Mouse (Mus musculus) hindbrain, embryonic 13.5 days (tissue): ENCODE measurements around the gene Rln1. TPM values are rescaled to one million over a fixed set of nuclear protein-coding genes. Genes with fewer than 3 reads are reported as not detected.

Experiments used
- ATAC-seq: fragments of 200-750 bp; cut with Nextera tagmentation; 2 replicates; pipeline ENCODE4 v1.8.0; 2017; ENCODE audit warnings: moderate TSS enrichment; ENCODE audit not compliant: low FRiP score
- H3K27ac ChIP-seq: fragments of 300-500 bp; sonication (generic); 2 replicates; pipeline ENCODE4 v1.5.1; 2015; ENCODE audit warnings: inconsistent platforms, mild to moderate bottlenecking, moderate library complexity
- H3K27me3 ChIP-seq: fragments of 300-500 bp; sonication (generic); 2 replicates; pipeline ENCODE4 v1.6.1; 2015; ENCODE audit warnings: mild to moderate bottlenecking, inconsistent platforms
- H3K36me3 ChIP-seq: fragments of 300-500 bp; sonication (generic); 2 replicates; pipeline ENCODE4 v1.6.1; 2015; ENCODE audit warnings: mild to moderate bottlenecking, inconsistent platforms
- H3K4me1 ChIP-seq: fragments of 300-500 bp; sonication (generic); replicated peaks from 2 replicates; pipeline ENCODE4 v1.6.1; 2015; ENCODE audit warnings: inconsistent platforms
- H3K4me2 ChIP-seq: fragments of 300-500 bp; sonication (generic); 2 replicates; pipeline ENCODE4 v1.6.1; 2015; ENCODE audit warnings: inconsistent platforms, mild to moderate bottlenecking, moderate library complexity
- H3K4me3 ChIP-seq: fragments of 300-500 bp; sonication (generic); 2 replicates; pipeline ENCODE4 v1.5.1; 2015; ENCODE audit warnings: mild to moderate bottlenecking, inconsistent platforms
- H3K9ac ChIP-seq: fragments of 300-500 bp; sonication (generic); 2 replicates; pipeline ENCODE4 v1.6.1; 2015; ENCODE audit warnings: mild to moderate bottlenecking, inconsistent platforms
- H3K9me3 ChIP-seq: fragments of 300-500 bp; sonication (generic); 2 replicates; pipeline ENCODE4 v1.6.1; 2016; ENCODE audit warnings: inconsistent platforms
- WGBS: fragments of 180-500 bp; shearing (Covaris S2); methylation state at CpG from one replicate; pipeline ENCODE4 v1.1.7; 2015; 5-methylcytosine and 5-hydroxymethylcytosine counted together
- polyA plus RNA-seq: library from polyadenylated mRNA; unstranded; fragments of >200 nt; fragmentation: Nextera tagmentation; extraction: Ambion mirVana; gene quantifications from 2 replicates; pipeline ENCODE4 v1.2.1, GENCODE M21; 2015

The Rln1 gene
- polyA plus RNA-seq, 1 experiment from 2014 or later, result 2.3 TPM

DNA sequence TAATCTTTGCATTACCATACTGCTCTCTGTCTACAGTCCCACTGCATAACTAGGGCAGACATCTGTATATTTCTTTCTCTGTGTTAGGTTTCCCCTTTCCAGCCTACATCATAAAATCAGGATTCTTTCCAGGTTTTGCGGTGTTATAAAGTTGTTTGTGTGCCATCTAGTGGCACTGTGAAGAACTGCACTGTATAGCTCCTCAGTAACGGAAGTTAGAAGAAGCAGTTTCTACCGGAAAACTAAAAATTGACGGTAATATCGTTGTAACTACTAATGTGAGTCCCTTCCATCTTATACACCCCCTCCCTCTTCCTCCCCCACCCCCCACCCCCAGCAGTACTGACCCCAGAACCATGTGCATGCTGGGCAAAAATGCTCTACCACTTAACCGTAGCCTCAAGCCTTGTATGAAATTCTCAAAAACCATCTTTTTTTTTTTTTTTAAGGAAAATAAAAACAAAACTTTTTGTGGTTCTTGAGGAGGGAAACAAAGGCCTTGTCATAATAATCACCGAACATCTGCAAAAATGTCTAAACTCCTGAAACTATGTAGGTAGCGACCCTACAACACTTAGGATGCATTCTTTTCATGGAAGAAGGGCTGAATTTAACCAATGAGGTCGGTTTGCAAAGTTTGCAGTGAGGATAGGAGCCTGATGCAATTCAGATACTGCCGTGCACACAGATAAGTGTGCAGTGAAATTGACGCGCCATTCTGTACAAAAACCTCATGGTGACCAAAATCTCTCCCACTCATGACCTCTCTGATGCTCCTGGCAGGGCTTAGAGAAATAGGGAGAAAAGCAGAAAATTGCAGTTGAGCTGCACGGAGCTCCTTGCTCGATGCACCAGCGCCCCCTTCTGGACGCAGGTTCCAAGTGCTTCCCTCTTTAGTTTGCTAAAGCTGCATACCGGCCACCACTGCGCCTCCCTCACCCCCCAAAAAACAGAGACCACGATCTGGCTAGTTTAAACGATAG lies 20.7 kb upstream of the Rln1 start:
- H3K9ac ChIP-seq, result no peak overlapping the region

DNA sequence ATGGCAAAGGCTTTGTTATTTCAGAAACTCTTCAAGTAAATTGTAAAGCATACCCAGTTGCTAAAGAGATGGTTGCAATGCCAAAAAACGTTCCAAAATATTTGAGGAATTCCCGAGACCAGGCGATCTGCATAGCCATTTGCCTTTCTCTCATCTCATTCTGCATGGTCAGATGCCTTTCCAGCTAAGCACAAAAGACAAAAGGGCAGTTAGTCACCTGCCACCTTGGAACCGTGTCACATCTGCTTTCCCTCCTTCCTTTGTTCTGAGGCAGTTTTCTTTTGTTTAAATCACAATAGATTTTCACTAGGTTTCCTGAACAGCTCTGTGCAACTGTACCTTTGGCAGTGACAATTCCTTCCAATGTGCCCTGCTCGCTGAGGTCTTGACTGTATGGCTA lies 16.5 kb upstream of the Rln1 start:
- peaks cover 13% of the 10 kb centered on the region for H3K4me1 ChIP-seq
- no peak overlapping the region for H3K4me2 ChIP-seq
- H3K27ac ChIP-seq, result no peak overlapping the region
- no peaks in the 10 kb centered on the region for H3K9me3 ChIP-seq
- no peak overlapping the region for H3K4me3 ChIP-seq
- H3K27me3 ChIP-seq, result no peaks in the 10 kb centered on the region
- H3K36me3 ChIP-seq, result peaks cover 17% of the 10 kb centered on the region
- no peak overlapping the region for H3K9ac ChIP-seq
- ATAC-seq, result no peak
- WGBS, result 18% methylated on average over 5 of the region's 5 CpGs

More for the DNA sequence above, 20.7 kb upstream of the Rln1 start:
- Histone ChIP-seq H3K36me3 (peaks cover 27% of the 10 kb centered on the region), H3K4me2 (peak overlapping the region; percentile 51), H3K4me3 (peak overlapping the region; percentile 15; the same call in 1 of the 2 replicates), H3K27me3 (no peaks in the 10 kb centered on the region), H3K4me1 (peaks cover 16% of the 10 kb centered on the region), H3K9me3 (no peaks in the 10 kb centered on the region), H3K27ac (no peak overlapping the region)
- peak; percentile 77 for ATAC-seq
- 5% methylated on average over 20 of the region's 20 CpGs for WGBS

DNA sequence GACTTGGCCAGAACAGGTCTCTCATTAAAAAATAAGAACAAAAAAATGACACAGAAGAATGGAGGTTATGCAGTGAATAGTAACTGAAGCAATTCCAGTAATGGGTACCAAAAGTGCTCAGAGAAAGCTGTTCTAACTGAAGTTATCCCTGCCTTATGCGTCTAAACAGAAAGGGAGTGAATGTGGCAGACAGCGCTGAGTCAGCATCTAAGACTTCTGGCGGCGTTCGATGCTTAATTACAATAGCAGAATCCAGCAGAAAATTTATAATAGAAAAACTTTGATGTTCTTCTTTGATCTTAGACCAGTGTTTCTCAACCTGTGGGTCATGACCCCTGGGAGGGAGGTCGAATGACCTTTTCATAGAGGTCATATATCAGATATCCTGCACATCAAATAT lies 11.2 kb upstream of the Rln1 start:
- no peak for ATAC-seq
- Histone ChIP-seq H3K4me1 (no peaks in the 10 kb centered on the region), H3K9me3 (no peaks in the 10 kb centered on the region), H3K9ac (no peak overlapping the region), H3K4me3 (no peak overlapping the region), H3K27ac (no peak overlapping the region), H3K36me3 (peaks cover 13% of the 10 kb centered on the region), H3K4me2 (no peak overlapping the region), H3K27me3 (no peaks in the 10 kb centered on the region)
- 88% methylated on average over 6 of the region's 6 CpGs for WGBS

DNA sequence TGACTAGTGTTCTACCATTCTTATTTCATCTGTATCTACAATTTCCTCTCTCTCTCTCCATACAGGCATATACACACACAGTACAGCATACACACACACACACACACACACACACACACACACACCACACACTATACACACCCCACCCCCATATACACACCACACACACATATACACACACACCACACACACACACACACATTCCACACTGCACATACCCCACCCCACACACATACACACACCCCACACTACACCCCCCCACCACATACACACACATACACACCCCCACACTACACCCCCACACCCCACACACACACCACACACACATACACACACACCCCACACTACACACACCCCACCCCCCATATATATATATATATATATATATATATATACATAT lies 10.4 kb upstream of the Rln1 start:
- no peak overlapping the region for H3K9ac ChIP-seq
- H3K9me3 ChIP-seq, result no peaks in the 10 kb centered on the region
- peaks cover 9% of the 10 kb centered on the region for H3K36me3 ChIP-seq
- H3K4me3 ChIP-seq, result no peak overlapping the region
- H3K27ac ChIP-seq, result no peak overlapping the region
- H3K27me3 ChIP-seq, result no peaks in the 10 kb centered on the region
- ATAC-seq, result no peak
- no peaks in the 10 kb centered on the region for H3K4me1 ChIP-seq
- no peak overlapping the region for H3K4me2 ChIP-seq

DNA sequence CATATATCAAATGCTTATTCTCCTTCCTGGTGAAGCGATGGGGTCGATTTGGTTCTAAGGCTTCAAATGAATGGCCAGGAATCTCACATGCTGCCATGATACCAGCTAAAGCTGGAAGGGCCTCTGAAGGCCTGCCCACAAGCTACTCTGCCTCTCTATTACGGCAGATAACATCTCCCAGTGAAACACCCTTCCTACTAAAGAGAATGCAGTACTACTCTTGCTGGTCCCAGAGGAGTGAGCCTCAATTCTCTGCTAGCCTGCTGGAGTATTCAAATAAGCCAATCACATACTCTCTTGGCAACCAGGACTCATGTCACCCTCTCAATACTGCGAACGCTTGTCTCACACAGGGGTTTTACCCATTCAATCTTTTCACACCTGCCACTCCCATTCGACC lies 7.8 kb upstream of the Rln1 start:
- H3K4me1 ChIP-seq, result no peaks in the 10 kb centered on the region
- no peak overlapping the region for H3K4me2 ChIP-seq
- ATAC-seq, result no peak
- no peaks in the 10 kb centered on the region for H3K36me3 ChIP-seq
- H3K27me3 ChIP-seq, result no peaks in the 10 kb centered on the region
- WGBS, result 88% methylated on average over 6 of the region's 6 CpGs
- no peaks in the 10 kb centered on the region for H3K9me3 ChIP-seq
- H3K27ac ChIP-seq, result no peak overlapping the region
- H3K9ac ChIP-seq, result no peak overlapping the region
- no peak overlapping the region for H3K4me3 ChIP-seq

DNA sequence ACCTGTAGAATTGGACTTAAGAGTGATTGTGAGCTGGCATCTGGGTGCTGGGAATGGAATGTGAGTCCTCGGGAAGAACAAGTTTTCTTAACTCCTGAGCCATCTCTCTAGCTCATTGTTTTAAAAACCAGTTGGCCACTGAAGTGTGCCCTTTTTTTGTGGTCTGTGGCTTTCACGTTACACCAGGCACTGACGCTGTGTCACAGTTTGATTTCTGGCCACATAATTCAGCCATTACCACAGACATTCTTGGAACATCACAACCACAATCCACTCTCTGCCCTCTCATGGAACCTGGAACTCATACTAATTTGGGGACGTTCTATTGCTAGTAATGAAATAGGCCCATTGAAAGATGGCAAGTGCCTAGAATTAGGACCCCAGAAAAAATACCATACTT lies 6.6 kb upstream of the Rln1 start:
- Histone ChIP-seq H3K4me3 (no peak overlapping the region), H3K4me2 (no peak overlapping the region), H3K9me3 (no peaks in the 10 kb centered on the region), H3K4me1 (no peaks in the 10 kb centered on the region), H3K27me3 (no peaks in the 10 kb centered on the region), H3K36me3 (no peaks in the 10 kb centered on the region), H3K9ac (no peak overlapping the region), H3K27ac (no peak overlapping the region)
- 80% methylated on average over 4 of the region's 4 CpGs for WGBS
- ATAC-seq, result no peak

DNA sequence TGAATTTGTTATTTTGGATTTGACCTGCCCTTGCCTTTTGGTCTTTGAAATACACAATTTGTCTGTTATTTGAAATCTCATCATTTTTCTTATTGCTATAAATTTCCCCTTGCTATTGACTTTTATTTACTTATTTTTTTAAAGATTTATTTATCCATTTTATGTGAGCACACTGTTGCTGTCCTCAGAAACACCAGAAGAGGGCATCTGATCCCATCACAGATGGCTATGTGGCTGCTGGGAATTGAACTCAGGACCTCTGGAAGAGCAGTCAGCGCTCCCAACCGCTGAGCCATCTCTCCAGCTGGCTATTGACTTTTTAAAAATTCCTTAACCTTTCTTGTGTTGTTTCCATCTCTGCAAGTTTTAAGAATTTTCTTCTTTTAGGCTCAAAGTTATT lies 2.2 kb upstream of the Rln1 start:
- Histone ChIP-seq H3K4me2 (no peak overlapping the region), H3K9ac (no peak overlapping the region), H3K4me1 (peaks cover 10% of the 10 kb centered on the region), H3K9me3 (no peaks in the 10 kb centered on the region), H3K4me3 (no peak overlapping the region), H3K27ac (no peak overlapping the region), H3K36me3 (no peaks in the 10 kb centered on the region), H3K27me3 (peaks cover 3% of the 10 kb centered on the region; the same call in 1 of the 2 replicates)
- 90% methylated on average over 2 of the region's 2 CpGs for WGBS
- ATAC-seq, result no peak

DNA sequence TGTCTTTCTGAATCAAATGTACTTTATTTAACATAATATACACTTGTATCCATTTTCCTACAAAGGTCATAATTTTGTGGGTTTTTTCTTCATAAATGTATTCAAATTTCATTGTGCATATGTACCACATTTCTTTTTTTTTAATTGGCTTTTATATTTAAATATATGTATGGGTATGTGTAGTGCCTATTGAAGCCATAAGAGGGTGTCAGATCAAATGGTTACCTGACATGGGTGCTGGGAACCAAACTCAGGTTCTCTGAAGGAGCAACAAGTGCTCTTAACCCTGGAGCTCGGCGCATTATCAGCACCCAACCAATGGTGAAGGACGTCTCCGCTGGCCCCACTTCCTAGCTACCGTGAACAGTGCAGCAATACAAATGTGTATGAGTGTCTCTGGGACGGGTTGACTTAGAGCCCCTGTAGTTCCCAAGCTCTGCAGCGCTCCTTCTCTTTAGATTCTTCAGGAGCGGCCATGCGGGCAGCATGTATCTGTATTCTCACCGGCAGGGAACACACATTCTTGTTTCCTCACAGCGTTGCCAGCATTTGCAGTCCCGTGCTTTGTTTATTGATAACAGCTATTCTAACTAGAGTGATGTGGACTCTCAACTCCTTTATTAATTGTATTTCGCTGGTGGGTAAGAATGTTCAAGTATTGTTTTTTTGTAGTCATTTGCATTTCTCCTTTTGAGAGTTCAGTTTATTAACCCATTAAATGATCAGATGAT lies 7.5 kb downstream of the Rln1 start:
- Histone ChIP-seq H3K4me3 (no peak overlapping the region), H3K4me1 (peaks cover 6% of the 10 kb centered on the region), H3K27me3 (peaks cover 4% of the 10 kb centered on the region; the same call in 1 of the 2 replicates), H3K27ac (no peak overlapping the region), H3K4me2 (no peak overlapping the region), H3K36me3 (no peaks in the 10 kb centered on the region), H3K9me3 (no peaks in the 10 kb centered on the region), H3K9ac (no peak overlapping the region)
- no peak for ATAC-seq
- WGBS, result 76% methylated on average over 13 of the region's 13 CpGs

DNA sequence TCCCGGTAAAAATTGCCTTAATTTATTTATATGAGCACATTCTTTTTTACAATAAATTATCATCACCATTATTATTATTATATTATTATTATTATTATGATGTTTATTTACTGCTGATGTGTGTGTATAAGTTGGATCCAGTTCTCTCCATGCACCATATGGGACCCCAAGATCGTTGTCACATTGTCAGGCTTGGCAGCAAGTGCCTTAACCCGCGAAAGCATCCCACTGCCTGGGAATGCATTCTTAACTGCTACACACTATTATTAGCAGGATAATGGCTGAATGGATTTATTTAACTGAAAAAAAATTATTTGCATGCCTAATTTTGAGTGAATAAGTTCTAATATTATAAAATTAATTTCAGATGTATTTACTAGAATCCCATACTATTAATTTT lies 8.1 kb downstream of the Rln1 start:
- Histone ChIP-seq H3K4me2 (no peak overlapping the region), H3K27ac (no peak overlapping the region), H3K4me1 (peaks cover 6% of the 10 kb centered on the region), H3K9ac (no peak overlapping the region), H3K4me3 (no peak overlapping the region), H3K27me3 (peaks cover 4% of the 10 kb centered on the region; the same call in 1 of the 2 replicates), H3K9me3 (no peaks in the 10 kb centered on the region), H3K36me3 (no peaks in the 10 kb centered on the region)
- WGBS, result 86% methylated on average over 4 of the region's 4 CpGs
- no peak for ATAC-seq

DNA sequence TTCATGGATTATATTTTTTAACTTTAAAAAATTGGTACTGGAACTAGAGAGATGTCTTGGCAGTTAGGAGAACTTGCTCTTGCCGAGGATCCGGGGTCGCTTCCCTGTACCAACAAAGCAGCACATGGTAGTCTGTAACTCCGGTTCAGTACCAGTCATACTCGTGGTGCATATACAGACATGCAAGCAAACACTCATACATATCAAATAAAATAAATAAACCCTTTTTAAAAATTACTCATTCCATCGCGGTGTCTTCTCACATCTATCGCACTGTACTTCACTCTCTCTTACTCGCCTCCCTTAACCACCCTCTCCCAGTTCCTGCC lies 8.7 kb downstream of the Rln1 start:
- Histone ChIP-seq H3K4me1 (peaks cover 6% of the 10 kb centered on the region), H3K27ac (no peak overlapping the region), H3K9ac (no peak overlapping the region), H3K4me2 (peak overlapping the region; percentile 57), H3K4me3 (no peak overlapping the region), H3K27me3 (peaks cover 4% of the 10 kb centered on the region; the same call in 1 of the 2 replicates), H3K36me3 (no peaks in the 10 kb centered on the region), H3K9me3 (no peaks in the 10 kb centered on the region)
- no peak for ATAC-seq
- 73% methylated on average over 9 of the region's 9 CpGs for WGBS

DNA sequence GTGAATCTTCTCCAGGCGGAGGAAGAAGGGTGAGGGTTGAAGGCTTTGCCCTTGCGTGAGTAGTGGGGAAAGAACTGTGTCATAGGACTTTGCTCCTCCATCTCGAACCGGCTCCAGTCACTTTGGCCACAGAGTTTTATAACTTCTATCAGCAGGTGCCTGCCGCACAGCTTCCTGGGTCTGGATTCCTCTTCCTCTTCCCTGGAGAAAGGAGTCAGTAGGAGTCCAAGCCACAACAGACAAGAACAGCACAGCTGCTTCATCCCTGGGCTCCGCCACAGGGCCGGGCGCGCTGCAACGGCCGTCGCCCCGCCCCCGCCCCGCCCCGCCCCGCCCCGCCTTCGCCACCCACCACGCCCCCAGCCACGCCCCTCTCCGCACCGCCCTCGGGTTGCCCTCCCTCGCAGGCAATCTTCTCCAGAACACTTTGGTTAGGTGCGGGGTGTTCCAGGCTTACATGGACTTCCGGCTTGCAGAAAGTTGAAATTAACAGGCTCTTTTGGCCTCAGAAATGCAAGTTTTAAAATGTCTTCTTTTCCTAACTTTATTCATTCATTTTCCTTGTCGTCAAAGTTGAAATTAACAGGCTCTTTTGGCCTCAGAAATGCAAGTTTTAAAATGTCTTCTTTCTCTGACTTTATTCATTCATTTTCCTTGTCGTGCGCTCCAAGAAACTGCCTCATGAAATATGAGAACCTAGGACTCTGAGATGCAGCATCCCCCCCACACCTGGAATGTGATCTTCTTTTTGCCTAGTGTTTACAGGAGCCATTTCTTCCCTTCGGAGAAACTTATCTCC lies 9.2 kb downstream of the Rln1 start, which contains the start of gene Insl6:
Insl6 (minus strand) TSS at position 304 of the 799 bp plus-strand sequence.
- H3K4me1 ChIP-seq, result peaks cover 6% of the 10 kb centered on the region
- ATAC-seq, result peak; percentile 66
- peak within 1 kb of the TSS; percentile 46; the same call in 1 of the 2 replicates for H3K9ac ChIP-seq
- H3K9me3 ChIP-seq, result no peaks in the 10 kb centered on the region
- H3K4me3 ChIP-seq, result peak within 1 kb of the TSS; percentile 33
- 6% methylated on average over 31 of the region's 31 CpGs for WGBS
- no peaks in the 10 kb centered on the region for H3K36me3 ChIP-seq
- H3K27ac ChIP-seq, result no peak within 1 kb of the TSS
- H3K4me2 ChIP-seq, result peak within 1 kb of the TSS; percentile 57
- peaks cover 4% of the 10 kb centered on the region; the same call in 1 of the 2 replicates for H3K27me3 ChIP-seq
